Mouse (Mus musculus) ES-Bruce4 (cell line): Measurements from ENCODE around the gene Ctrb1.

Source experiments
- CTCF ChIP-seq: IDR thresholded peaks from one replicate; pipeline ENCODE4 v1.8.1; 2011; ENCODE audit warnings: low read depth, low read length
- EP300 ChIP-seq: IDR thresholded peaks from 2 replicates; pipeline ENCODE4 v1.6.1; 2011; ENCODE audit warnings: low read depth, low read length; ENCODE audit not compliant: insufficient read depth
- POLR2A ChIP-seq: IDR thresholded peaks from one replicate; pipeline ENCODE4 v1.8.1; 2011; ENCODE audit warnings: low read length; ENCODE audit not compliant: insufficient read depth

DNA sequence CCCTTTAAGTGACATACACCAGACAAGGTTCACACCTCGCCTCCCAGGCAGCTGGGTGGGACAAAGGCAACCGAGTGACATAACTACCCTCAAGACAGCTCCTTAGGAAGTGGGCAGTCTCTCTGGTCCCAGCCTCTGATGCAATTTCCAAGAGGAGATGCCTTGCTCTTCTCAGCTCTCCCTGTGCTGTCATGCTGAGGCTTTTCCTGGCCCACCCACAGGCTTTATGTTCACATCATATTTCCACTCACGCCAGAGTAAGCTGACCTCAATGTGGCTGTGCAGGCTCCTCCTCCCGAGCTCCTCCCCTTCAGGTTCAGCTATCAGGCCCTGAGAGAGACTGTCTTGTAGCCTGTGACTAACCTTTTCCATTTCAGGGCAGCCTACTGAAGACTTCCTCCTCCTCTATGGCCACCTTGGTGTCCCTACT lies 29.3 kb upstream of the Ctrb1 start:
- no peak for TF ChIP-seq CTCF
- no peak for TF ChIP-seq EP300
- no peak for TF ChIP-seq POLR2A
